Mouse (Mus musculus) right cerebral cortex, postnatal 4 days (tissue): ENCODE measurements around the gene Aarsd1.
A peak's percentile ranks its signal among the peaks of the same experiment; 100 is the strongest.
"Not testable (repeated sequence)": the region's sequence is repeated elsewhere in the genome, so short reads cannot be mapped to it uniquely, and the experiment has no call there.

ENCODE experiments used
- DNase-seq: peaks from one replicate; pipeline ENCODE4 v3.0.0-alpha.2; 2022

Aarsd1 gene

GRCm38 (mm10) chr11:101417101-101417855 is at the start of gene Aarsd1:
Aarsd1 (minus strand) TSS chr11:101417615.
- DNase-seq: peak; percentile 91

DNA sequence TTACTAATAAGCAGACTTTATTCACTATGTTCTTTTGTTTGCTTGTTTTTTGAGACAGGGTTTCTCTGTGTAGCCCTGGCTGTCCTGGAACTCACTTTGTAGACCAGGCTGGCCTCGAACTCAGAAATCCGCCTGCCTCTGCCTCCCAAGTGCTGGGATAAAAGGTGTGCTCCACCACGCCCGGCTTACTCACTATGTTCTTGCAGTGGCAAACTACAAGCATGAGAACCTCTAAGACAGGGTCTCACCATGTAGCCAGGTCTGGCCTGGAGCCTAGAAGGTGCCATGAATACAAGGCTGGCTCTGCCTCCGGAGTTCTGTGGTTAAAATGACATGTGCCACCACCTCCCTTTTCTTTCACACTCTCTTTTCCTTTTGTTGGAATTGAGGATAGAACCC is 49.1 kb upstream of the Aarsd1 start:
- DNase-seq: not testable (repeated sequence)

DNA sequence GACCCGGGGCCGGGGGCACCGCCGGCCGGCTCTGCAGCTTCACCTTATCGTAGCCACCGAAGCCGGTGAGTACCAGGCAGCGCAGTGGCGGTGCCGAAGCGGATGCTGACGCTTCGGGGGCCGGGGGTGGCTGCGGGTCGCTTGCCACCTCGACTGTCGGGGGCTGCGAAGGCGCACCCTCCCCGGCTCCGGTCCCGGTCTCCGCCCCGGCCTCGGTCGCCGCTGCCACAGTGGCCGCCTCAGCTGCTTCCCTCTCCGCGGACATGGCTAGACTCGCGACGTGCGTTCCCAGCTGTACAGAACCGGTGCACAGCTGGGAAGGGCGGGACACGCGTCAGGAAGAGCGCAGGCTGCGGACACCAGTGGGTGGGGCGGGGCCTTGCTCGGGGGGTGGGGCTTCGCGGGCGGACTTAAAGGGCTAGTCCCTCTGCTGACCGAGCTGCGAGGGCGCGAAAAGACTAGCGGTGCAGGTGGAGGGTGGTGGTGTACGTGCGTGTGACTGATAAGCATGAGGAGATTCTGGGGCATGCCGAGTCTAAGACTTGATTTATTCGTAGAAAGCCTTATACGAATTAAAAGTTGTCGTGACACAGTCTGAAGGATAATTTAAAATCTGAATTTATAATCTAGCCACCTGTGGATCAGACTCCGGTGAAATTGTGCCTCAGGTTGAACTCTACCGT is 48.6 kb upstream of the Aarsd1 start, which contains the start of gene Vat1:
Vat1 (minus strand) TSS at position 362 of the 683 bp plus-strand sequence.
- DNase-seq: peak; percentile 69

DNA sequence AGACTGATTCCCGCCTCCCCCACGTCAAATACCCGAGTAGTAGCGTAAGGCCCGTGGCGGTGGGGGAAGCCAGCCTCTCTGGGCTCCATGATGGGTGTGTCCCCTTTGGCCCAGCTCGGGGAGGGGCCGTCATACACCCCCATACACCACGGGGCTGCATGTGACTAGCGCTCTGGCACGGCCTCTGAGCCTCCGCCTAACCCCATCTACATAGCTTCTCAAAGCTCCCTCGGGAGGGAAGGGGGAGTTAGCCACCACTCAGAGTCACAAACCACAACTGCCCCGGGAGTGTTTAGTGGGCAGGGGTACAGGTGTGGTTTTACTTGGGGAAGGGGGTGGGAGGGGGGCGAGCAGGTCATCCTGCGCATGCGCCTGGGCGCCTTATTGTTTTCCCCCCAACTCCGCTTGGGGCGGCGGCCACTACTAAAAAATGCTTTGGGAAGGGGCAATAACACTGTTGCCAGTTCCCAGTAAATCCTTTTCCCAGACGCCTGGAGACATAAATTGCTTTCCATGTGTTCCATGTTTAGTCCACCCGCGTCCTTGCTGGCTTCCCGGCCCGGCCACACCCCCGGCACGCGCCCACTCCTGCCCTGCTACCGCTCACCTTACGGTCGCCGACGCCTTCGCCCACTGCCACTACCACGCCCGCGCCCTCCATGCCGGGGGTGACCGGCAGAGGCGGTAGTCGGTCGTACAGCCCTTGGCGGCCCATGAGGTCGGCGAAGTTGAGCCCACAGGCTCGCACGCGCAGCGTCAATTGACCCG is 47.9 kb upstream of the Aarsd1 start:
- peak; percentile 74 for DNase-seq

DNA sequence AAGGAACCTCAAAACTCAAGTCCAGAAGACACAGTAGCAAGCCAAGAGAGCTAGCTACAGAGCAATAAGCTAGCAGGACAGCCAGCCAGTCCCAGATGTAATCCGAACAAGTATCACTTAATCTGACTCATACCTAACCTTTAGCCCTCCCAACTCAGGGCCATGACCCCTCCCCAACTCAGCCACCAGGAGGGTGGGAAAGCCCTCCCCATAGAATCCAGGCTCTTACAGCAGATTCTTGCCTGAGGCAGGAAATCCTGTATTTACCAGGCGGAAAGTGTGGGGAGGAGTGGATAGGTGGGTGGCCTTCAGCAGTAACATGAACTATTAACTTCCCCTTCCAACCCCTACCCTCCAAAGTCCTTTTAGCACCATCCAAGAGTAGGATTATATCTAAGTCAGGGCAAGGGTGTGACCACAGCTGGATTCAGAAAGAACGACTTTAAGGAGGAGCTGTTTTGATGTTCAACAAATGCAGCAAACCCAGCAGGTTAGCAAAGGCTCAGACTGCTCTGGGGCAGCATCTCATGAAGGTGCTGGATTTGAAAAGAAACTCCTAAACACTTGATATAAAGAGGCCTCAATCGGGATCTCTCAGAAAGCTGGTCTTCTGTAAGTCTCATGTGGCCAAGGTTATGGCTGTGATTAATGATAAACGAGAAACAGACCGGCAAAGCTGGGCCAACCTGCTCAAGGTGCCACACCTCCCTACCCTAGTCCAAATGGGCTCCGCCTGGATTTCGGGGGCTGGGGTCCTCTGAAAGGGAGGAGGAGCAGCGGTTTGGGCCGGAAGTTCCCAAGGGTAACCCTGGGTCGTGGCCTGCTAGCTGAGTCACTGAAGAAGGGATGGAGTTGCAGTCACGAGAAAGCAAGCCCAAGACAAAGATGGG is 47.0 kb upstream of the Aarsd1 start, which contains the start of gene Rnd2:
Rnd2 (plus strand) TSS at position 789 of the 890 bp plus-strand sequence.
- DNase-seq: no peak

DNA sequence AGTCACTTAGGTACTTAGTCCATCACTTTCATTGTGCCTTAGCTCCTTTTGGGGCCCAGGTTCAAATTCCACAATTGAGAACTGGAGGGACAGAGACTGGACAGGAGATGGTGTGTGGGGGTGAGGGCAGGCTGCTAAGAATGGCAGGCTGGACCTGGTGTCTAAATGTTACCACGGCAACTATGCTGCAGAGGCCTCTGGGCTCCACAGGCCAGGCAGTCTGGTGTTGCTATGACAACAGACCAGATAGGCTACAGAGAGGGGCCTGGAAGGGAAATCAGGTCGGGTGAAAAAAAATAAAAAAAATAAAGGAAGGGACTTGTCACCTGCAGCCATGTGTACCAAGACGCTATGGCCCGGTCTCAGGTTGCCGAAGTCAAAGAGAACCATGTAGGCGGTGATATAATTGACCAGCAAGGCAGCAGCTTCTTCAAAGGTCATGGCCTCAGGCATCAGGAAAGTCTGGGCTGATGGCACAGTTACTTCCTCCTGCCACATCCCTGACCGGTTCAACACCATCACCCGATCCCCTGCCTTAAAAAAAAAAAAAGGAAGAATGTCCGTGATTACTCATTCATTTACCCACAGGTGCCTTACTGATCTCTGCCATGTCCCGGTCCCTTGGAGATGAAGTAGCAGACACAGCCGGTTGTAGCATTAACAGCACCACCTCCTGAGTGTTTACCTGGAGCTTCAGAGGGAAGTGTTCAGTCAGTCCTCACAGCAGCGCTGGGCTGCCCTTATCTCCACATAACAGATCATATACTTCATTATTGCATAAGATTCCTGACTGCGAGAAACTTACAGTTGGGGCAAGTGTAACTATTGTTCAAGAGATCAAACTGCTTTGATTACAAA is 45.4 kb upstream of the Aarsd1 start:
- no peak for DNase-seq

- DNase-seq: no peak
Measured at GRCm38 (mm10) chr11:101462141-101462540, 44.7 kb upstream of the Aarsd1 start.

- no peak for DNase-seq
Measured at GRCm38 (mm10) chr11:101460321-101460720, 42.9 kb upstream of the Aarsd1 start.

DNA sequence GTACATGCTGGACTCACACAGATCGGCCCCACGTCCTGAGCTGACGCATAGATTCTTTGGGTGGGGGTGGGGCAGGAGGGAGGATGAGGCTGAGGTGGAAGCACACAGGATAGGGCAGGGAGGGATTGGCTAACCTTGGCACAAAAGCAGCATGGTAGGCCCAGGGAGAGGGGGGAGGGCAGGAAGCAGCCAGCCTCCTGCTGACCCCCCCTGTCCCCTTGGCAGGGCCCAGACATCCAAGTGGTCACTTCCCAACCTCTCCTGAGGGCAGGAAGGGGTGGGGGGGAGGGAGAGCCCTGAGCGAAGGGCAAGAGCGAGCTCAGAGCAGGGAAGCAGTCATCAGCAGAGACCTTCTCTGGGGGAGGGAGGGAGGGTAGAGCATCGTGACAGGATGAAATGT is 42.3 kb upstream of the Aarsd1 start:
- DNase-seq: no peak

DNA sequence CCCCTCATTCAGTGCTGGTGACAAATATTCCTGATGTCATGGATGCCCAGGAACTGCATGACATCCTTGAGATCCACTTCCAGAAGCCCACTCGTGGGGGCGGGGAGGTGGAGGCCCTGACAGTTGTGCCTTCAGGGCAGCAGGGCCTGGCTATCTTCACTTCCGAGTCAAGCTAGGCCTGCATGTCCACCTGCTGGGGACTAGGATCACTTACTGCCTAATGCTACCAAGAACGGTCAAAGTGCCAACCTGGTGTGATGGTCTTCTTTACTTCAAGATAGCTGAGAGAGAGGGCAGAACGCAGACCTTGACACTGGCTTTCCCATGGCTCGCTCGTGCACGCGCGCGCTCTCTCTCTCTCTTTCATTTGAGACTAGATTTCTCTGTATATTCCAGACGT is 40.8 kb upstream of the Aarsd1 start:
- no peak for DNase-seq

- no peak for DNase-seq
Measured at GRCm38 (mm10) chr11:101457631-101458030, 40.2 kb upstream of the Aarsd1 start.

GRCm38 (mm10) chr11:101455627-101456026 is 38.2 kb upstream of the Aarsd1 start:
- DNase-seq: no peak

DNA sequence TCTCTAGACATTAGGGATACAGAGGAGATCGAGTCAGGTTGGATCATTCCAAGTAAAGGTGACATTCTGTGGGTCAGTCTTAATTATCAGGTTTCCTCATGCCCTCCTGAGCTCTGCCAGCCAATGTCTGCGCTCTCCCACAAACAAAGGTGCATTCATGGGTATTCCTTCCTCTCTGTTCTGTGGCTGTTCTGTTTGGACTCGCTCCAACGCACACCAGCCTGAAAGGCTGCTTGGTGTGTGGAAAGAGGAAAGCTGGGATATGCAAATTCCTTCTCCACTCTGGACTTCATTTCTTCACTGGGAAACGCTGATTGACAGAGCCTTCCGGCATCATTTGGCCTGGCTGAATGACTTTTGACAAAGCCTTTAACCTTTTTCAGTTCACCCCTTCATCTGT is 37.3 kb upstream of the Aarsd1 start:
- DNase-seq: no peak

- no peak for DNase-seq
Measured at GRCm38 (mm10) chr11:101452093-101452774, 34.8 kb upstream of the Aarsd1 start.

DNA sequence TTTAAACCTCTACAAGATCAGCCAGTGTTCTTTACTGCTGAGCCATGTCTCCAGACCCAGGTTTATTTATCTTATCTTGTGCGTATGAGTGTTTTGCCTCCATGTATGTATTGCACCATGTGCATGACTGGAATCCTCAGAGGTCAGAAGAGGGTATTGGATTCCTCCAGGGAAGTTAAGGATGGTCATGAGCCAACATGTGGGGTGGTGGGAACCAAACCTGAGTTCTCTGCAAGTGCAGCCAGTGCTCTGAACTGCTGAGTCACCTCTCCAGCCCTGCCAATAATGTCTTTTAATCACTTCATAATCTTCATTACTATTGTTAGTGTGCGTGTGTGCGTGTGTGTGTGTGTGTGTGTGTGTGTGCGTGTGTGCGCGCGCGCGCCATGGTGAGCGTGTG is 34.1 kb upstream of the Aarsd1 start:
- no peak for DNase-seq

- no peak for DNase-seq
Measured at GRCm38 (mm10) chr11:101450394-101450793, 33.0 kb upstream of the Aarsd1 start.

GRCm38 (mm10) chr11:101449596-101449995 is 32.2 kb upstream of the Aarsd1 start:
- DNase-seq: not testable (repeated sequence)

- DNase-seq: no peak
Measured at GRCm38 (mm10) chr11:101448899-101449298, 31.5 kb upstream of the Aarsd1 start.

DNA sequence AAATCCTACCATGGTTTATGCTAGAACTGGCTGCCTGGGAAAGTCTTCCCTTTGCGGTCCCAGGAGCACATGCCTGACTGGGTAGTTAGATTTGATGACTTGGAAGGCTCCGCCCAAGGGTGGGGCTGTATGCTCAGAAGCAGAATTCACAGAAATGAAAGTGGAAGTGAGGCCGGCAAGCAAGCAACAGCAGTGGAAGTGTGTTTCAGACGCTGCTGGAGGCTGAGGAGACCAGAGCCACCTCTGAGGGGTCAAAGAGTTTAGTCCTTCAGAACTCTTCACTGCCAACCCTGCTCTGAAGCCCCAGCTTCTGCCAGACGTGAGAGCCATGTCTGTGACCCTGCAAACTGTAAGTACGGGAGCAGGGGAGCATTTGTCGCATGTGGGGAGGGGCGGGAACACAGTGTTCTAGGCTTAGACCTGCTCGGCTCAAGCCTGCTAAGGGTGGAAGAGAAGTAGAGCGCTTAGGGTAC is 30.9 kb upstream of the Aarsd1 start, which contains the start of gene Ifi35:
Ifi35 (plus strand) TSS at position 134 of the 473 bp plus-strand sequence.
- DNase-seq: no peak

DNA sequence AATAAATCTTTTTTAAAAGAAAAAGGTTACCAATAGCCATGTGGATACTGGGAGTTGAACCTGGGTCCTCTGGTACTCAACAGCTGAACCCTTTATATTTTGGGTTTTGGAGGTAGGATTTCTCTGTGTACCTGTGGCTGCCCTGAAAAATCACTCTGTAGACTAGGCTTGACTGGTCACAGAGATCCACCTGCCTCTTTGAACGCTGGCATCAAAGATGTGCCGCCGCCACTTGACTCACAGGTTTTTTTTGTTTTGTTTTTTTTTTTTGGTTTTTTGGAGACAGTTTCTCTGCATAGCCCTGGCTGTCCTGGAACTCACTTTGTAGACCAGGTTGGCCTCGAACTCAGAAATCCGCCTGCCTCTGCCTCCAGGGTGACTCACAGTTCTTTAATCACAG is 30.4 kb upstream of the Aarsd1 start:
- no peak for DNase-seq

- not testable (repeated sequence) for DNase-seq
Measured at GRCm38 (mm10) chr11:101446860-101447259, 29.4 kb upstream of the Aarsd1 start.
